Mouse (Mus musculus): ENCODE data around the gene Pank4. TPM values are rescaled to one million over a fixed set of nuclear protein-coding genes. Genes with fewer than 3 reads are reported as not detected.

The Pank4 gene
- polyA plus RNA-seq, 1 experiment: 16.7 TPM

DNA sequence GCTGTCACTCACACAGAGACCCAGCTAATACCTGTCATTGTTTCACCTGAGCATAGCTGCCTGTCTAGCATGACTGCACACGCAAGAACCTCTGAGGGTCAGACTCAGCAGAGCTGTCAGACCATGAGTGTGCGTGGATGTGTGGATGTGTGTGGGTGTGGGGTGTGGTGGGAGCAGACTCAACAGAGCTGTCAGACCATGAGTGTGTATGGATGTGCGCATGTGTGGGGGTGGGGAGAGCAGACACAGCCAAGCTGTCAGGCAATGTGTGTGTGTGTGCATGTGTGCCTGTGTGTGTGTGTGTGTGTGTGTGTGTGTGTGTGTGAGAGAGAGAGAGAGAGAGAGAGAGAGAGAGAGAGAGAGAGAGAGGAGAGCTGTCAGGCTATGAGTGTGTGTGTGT, 41.4 kb downstream of the Pank4 start:
- Histone ChIP-seq H3K4me1 (ENCODE audit: control insufficient read depth, insufficient read depth, low read length) (no peaks in the 10 kb centered on the region), H3K27ac (ENCODE audit: control insufficient read depth, insufficient read depth, low read depth, low read length) (no peak overlapping the region), H3K36me3 (ENCODE audit: control insufficient read depth, insufficient read depth, low read length) (no peaks in the 10 kb centered on the region), H3K27me3 (ENCODE audit: control insufficient read depth, insufficient read depth, low read length) (no peaks in the 10 kb centered on the region), H3K4me3 (ENCODE audit: control insufficient read depth, low read depth, low read length) (no peak overlapping the region)
- TF ChIP-seq CTCF (IDR thresholded peaks at IDR 0.05; ENCODE audit: control insufficient read depth, insufficient read depth, insufficient replicate concordance, low read depth, low read length): no peak
- TF ChIP-seq POLR2A (IDR thresholded peaks at IDR 0.05; ENCODE audit: control insufficient read depth, low read depth, low read length): no peak

GRCm38 (mm10) chr4:155006296-155006695, 42.4 kb downstream of the Pank4 start:
- no peak overlapping the region for H3K4me3 ChIP-seq (ENCODE audit: control insufficient read depth, low read depth, low read length)
- no peaks in the 10 kb centered on the region for H3K27me3 ChIP-seq (ENCODE audit: control insufficient read depth, insufficient read depth, low read length)
- H3K4me1 ChIP-seq (ENCODE audit: control insufficient read depth, insufficient read depth, low read length): no peaks in the 10 kb centered on the region
- no peak overlapping the region for H3K27ac ChIP-seq (ENCODE audit: control insufficient read depth, insufficient read depth, low read depth, low read length)
- H3K36me3 ChIP-seq (ENCODE audit: control insufficient read depth, insufficient read depth, low read length): no peaks in the 10 kb centered on the region
- TF ChIP-seq POLR2A (IDR thresholded peaks at IDR 0.05; ENCODE audit: control insufficient read depth, low read depth, low read length) (no peak), CTCF (IDR thresholded peaks at IDR 0.05; ENCODE audit: control insufficient read depth, insufficient read depth, insufficient replicate concordance, low read depth, low read length) (no peak)

GRCm38 (mm10) chr4:155007641-155008040, 43.7 kb downstream of the Pank4 start:
- no peak for TF ChIP-seq POLR2A (IDR thresholded peaks at IDR 0.05; ENCODE audit: control insufficient read depth, low read depth, low read length)
- TF ChIP-seq CTCF (IDR thresholded peaks at IDR 0.05; ENCODE audit: control insufficient read depth, insufficient read depth, insufficient replicate concordance, low read depth, low read length): no peak
- Histone ChIP-seq H3K36me3 (ENCODE audit: control insufficient read depth, insufficient read depth, low read length) (no peaks in the 10 kb centered on the region), H3K27me3 (ENCODE audit: control insufficient read depth, insufficient read depth, low read length) (no peaks in the 10 kb centered on the region), H3K27ac (ENCODE audit: control insufficient read depth, insufficient read depth, low read depth, low read length) (no peak overlapping the region), H3K4me3 (ENCODE audit: control insufficient read depth, low read depth, low read length) (no peak overlapping the region), H3K4me1 (ENCODE audit: control insufficient read depth, insufficient read depth, low read length) (no peaks in the 10 kb centered on the region)

DNA sequence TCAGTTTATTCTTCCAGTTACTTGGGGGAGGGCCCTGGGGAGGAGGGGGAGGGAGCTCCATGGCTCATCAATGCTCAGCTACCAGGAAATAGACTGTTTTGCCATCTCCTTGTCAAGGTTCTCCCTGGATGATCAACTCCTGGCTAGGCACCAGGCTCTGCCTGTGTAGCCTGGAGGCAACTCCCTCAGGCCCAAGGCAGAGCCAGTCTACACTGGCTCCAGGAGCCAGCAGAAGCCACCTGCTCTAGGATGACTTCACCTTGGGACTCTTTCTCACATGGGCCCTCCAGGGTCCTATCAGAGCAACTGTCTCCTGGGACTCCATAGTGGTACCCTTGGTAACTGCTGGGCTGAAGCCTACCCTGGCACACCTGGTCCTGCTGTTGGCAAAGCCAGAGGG, 44.2 kb downstream of the Pank4 start:
- TF ChIP-seq POLR2A (IDR thresholded peaks at IDR 0.05; ENCODE audit: control insufficient read depth, low read depth, low read length): no peak
- TF ChIP-seq CTCF (IDR thresholded peaks at IDR 0.05; ENCODE audit: control insufficient read depth, insufficient read depth, insufficient replicate concordance, low read depth, low read length): no peak
- Histone ChIP-seq H3K4me1 (ENCODE audit: control insufficient read depth, insufficient read depth, low read length) (no peaks in the 10 kb centered on the region), H3K4me3 (ENCODE audit: control insufficient read depth, low read depth, low read length) (no peak overlapping the region), H3K36me3 (ENCODE audit: control insufficient read depth, insufficient read depth, low read length) (no peaks in the 10 kb centered on the region), H3K27me3 (ENCODE audit: control insufficient read depth, insufficient read depth, low read length) (no peaks in the 10 kb centered on the region), H3K27ac (ENCODE audit: control insufficient read depth, insufficient read depth, low read depth, low read length) (no peak overlapping the region)

DNA sequence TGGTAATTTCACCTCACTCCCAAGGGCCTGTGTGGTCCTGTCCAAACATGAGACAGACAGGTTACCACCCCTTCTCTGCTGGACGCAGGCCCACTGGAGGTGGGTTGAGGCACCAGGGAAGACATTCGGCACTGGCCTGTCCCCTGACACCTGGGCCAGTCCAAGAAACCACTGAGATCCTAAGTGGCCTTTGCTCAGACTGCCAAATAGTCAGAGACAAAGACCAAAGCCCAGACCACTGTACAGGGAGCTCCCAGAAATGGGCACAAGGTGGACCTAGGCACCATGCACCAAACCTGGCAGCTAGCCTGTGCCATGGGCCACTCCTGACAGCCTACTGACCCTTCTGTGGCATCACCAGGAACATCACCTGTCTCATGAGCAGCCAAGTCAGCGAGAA, 45.3 kb downstream of the Pank4 start:
- TF ChIP-seq CTCF (IDR thresholded peaks at IDR 0.05; ENCODE audit: control insufficient read depth, insufficient read depth, insufficient replicate concordance, low read depth, low read length): no peak
- Histone ChIP-seq H3K4me1 (ENCODE audit: control insufficient read depth, insufficient read depth, low read length) (no peaks in the 10 kb centered on the region), H3K4me3 (ENCODE audit: control insufficient read depth, low read depth, low read length) (no peak overlapping the region), H3K27me3 (ENCODE audit: control insufficient read depth, insufficient read depth, low read length) (no peaks in the 10 kb centered on the region), H3K27ac (ENCODE audit: control insufficient read depth, insufficient read depth, low read depth, low read length) (no peak overlapping the region), H3K36me3 (ENCODE audit: control insufficient read depth, insufficient read depth, low read length) (no peaks in the 10 kb centered on the region)

DNA sequence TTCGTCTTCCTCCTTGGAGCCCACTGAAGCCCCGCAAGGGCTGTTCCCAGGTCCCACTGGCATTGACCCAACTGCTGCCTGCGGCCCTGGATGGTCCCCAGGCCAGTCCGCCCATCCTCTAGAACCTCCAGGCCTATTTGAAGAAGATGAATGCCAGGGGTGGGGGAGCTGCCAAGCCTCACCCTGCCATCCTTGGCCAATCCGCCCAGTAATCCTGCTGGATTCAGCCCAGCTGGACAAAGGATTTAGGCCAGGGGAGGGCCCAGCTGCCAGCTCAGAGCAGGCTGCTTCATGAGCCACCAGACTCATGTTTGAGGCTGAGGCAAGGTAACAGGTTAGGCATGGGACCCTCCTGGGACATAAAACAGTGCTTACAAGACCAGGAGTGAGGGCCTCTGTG, 46.9 kb downstream of the Pank4 start:
- Histone ChIP-seq H3K27ac (ENCODE audit: control insufficient read depth, insufficient read depth, low read depth, low read length) (no peak overlapping the region), H3K36me3 (ENCODE audit: control insufficient read depth, insufficient read depth, low read length) (no peaks in the 10 kb centered on the region), H3K27me3 (ENCODE audit: control insufficient read depth, insufficient read depth, low read length) (no peaks in the 10 kb centered on the region), H3K4me3 (ENCODE audit: control insufficient read depth, low read depth, low read length) (no peak overlapping the region), H3K4me1 (ENCODE audit: control insufficient read depth, insufficient read depth, low read length) (no peaks in the 10 kb centered on the region)
- TF ChIP-seq CTCF (IDR thresholded peaks at IDR 0.05; ENCODE audit: control insufficient read depth, insufficient read depth, insufficient replicate concordance, low read depth, low read length) (no peak), POLR2A (IDR thresholded peaks at IDR 0.05; ENCODE audit: control insufficient read depth, low read depth, low read length) (no peak)

- Histone ChIP-seq H3K36me3 (ENCODE audit: control insufficient read depth, insufficient read depth, low read length) (no peaks in the 10 kb centered on the region), H3K4me1 (ENCODE audit: control insufficient read depth, insufficient read depth, low read length) (no peaks in the 10 kb centered on the region), H3K27ac (ENCODE audit: control insufficient read depth, insufficient read depth, low read depth, low read length) (no peak overlapping the region), H3K4me3 (ENCODE audit: control insufficient read depth, low read depth, low read length) (no peak overlapping the region), H3K27me3 (ENCODE audit: control insufficient read depth, insufficient read depth, low read length) (no peaks in the 10 kb centered on the region)
- no peak for TF ChIP-seq CTCF (IDR thresholded peaks at IDR 0.05; ENCODE audit: control insufficient read depth, insufficient read depth, insufficient replicate concordance, low read depth, low read length)
- no peak for TF ChIP-seq POLR2A (IDR thresholded peaks at IDR 0.05; ENCODE audit: control insufficient read depth, low read depth, low read length)
Measured at GRCm38 (mm10) chr4:155011312-155012025, 47.5 kb downstream of the Pank4 start.
